Mouse (Mus musculus) c-Kit-positive CD71-positive TER-119-negative erythroid progenitor cells, embryonic 14.5 days (primary cell): ENCODE results near the gene Fam83c.
"Not testable (repeated sequence)": the region's sequence is repeated elsewhere in the genome, so short reads cannot be mapped to it uniquely, and the experiment has no call there.

Experiments used
- DNase-seq: peaks from one replicate; pipeline ENCODE4 v3.0.0-alpha.2; 2013; ENCODE audit warnings: low read depth

Gene Fam83c

GRCm38 (mm10) chr2:155834732-155835131 is at the start of gene Fam83c:
TSS of gene Fam83c (minus strand) at chr2:155834854.
- no peak for DNase-seq

- peak; percentile 17 for DNase-seq
Measured at GRCm38 (mm10) chr2:155882087-155882486, 47.4 kb upstream of the Fam83c start.

GRCm38 (mm10) chr2:155878964-155879876 is 44.6 kb upstream of the Fam83c start:
- no peak for DNase-seq

- DNase-seq, result no peak
Measured at GRCm38 (mm10) chr2:155873636-155874035, 39.0 kb upstream of the Fam83c start.

GRCm38 (mm10) chr2:155872930-155873507 is 38.4 kb upstream of the Fam83c start:
- DNase-seq, result no peak

GRCm38 (mm10) chr2:155872486-155872885 is 37.8 kb upstream of the Fam83c start:
- no peak for DNase-seq

- no peak for DNase-seq
Measured at GRCm38 (mm10) chr2:155869772-155870171, 35.1 kb upstream of the Fam83c start.

GRCm38 (mm10) chr2:155868320-155868719 is 33.7 kb upstream of the Fam83c start:
- DNase-seq, result no peak

- DNase-seq, result no peak
Measured at GRCm38 (mm10) chr2:155863301-155863867, 28.7 kb upstream of the Fam83c start.

- DNase-seq, result no peak
Measured at GRCm38 (mm10) chr2:155862573-155863300, 28.1 kb upstream of the Fam83c start.

- DNase-seq, result no peak
Measured at GRCm38 (mm10) chr2:155861581-155861980, 26.9 kb upstream of the Fam83c start.

GRCm38 (mm10) chr2:155860102-155860501 is 25.4 kb upstream of the Fam83c start:
- no peak for DNase-seq

- DNase-seq, result no peak
Measured at GRCm38 (mm10) chr2:155852536-155852935, 17.9 kb upstream of the Fam83c start.

GRCm38 (mm10) chr2:155850120-155850519 is 15.5 kb upstream of the Fam83c start:
- no peak for DNase-seq

- DNase-seq, result no peak
Measured at GRCm38 (mm10) chr2:155849464-155849863, 14.8 kb upstream of the Fam83c start.

- peak; percentile 71 for DNase-seq
Measured at GRCm38 (mm10) chr2:155848291-155848690, 13.6 kb upstream of the Fam83c start.

GRCm38 (mm10) chr2:155846930-155847329 is 12.3 kb upstream of the Fam83c start:
- DNase-seq, result no peak

- DNase-seq, result no peak
Measured at GRCm38 (mm10) chr2:155838961-155839360, 4.3 kb upstream of the Fam83c start.

GRCm38 (mm10) chr2:155837961-155838360 is 3.3 kb upstream of the Fam83c start:
- DNase-seq, result no peak

GRCm38 (mm10) chr2:155832087-155832486 is 2.6 kb downstream of the Fam83c start:
- DNase-seq, result not testable (repeated sequence)

- no peak for DNase-seq
Measured at GRCm38 (mm10) chr2:155831302-155831701, 3.4 kb downstream of the Fam83c start.

GRCm38 (mm10) chr2:155830841-155831240 is 3.8 kb downstream of the Fam83c start:
- DNase-seq, result no peak
